Mouse (Mus musculus): Measurements from ENCODE around the gene Mrps35.

Gene Mrps35

GRCm38 (mm10) chr6:147030096-147030885, 12.3 kb upstream of the Mrps35 start:
- no peak for DNase-seq (ENCODE audit: low read depth)

GRCm38 (mm10) chr6:147032303-147032925, 10.2 kb upstream of the Mrps35 start, which contains the start of gene Rep15:
Gene Rep15, plus strand, starts transcription at chr6:147032584.
- DNase-seq (ENCODE audit: low read depth), result no peak

- DNase-seq (ENCODE audit: low read depth), result no peak
Measured at GRCm38 (mm10) chr6:147043633-147044032, 1.1 kb downstream of the Mrps35 start.

GRCm38 (mm10) chr6:147049239-147049805, 6.8 kb downstream of the Mrps35 start:
- no peak for DNase-seq (ENCODE audit: low read depth)

GRCm38 (mm10) chr6:147051666-147052065, 9.1 kb downstream of the Mrps35 start:
- DNase-seq (ENCODE audit: low read depth), result no peak

- DNase-seq (ENCODE audit: low read depth), result no peak
Measured at GRCm38 (mm10) chr6:147052440-147052839, 9.9 kb downstream of the Mrps35 start.

- no peak for DNase-seq (ENCODE audit: low read depth)
Measured at GRCm38 (mm10) chr6:147053785-147054646, 11.5 kb downstream of the Mrps35 start.

GRCm38 (mm10) chr6:147055374-147055977, 12.9 kb downstream of the Mrps35 start:
- no peak for DNase-seq (ENCODE audit: low read depth)

- DNase-seq (ENCODE audit: low read depth), result no peak
Measured at GRCm38 (mm10) chr6:147059326-147059725, 16.8 kb downstream of the Mrps35 start.

GRCm38 (mm10) chr6:147061630-147062029, 19.1 kb downstream of the Mrps35 start:
- DNase-seq (ENCODE audit: low read depth), result no peak

GRCm38 (mm10) chr6:147062034-147062433, 19.5 kb downstream of the Mrps35 start:
- DNase-seq (ENCODE audit: low read depth), result no peak

- DNase-seq (ENCODE audit: low read depth), result no peak
Measured at GRCm38 (mm10) chr6:147062694-147063093, 20.1 kb downstream of the Mrps35 start.

- peak; percentile 17 for DNase-seq (ENCODE audit: low read depth)
Measured at GRCm38 (mm10) chr6:147064226-147064943, 21.8 kb downstream of the Mrps35 start.

- DNase-seq (ENCODE audit: low read depth), result no peak
Measured at GRCm38 (mm10) chr6:147064944-147065261, 22.3 kb downstream of the Mrps35 start.

- DNase-seq (ENCODE audit: low read depth), result no peak
Measured at GRCm38 (mm10) chr6:147075808-147076387, 33.3 kb downstream of the Mrps35 start.

GRCm38 (mm10) chr6:147076878-147077277, 34.3 kb downstream of the Mrps35 start:
- DNase-seq (ENCODE audit: low read depth), result no peak

- DNase-seq (ENCODE audit: low read depth), result no peak
Measured at GRCm38 (mm10) chr6:147079919-147080318, 37.4 kb downstream of the Mrps35 start.

GRCm38 (mm10) chr6:147085398-147086040, 43.0 kb downstream of the Mrps35 start:
- no peak for DNase-seq (ENCODE audit: low read depth)

GRCm38 (mm10) chr6:147086594-147087225, 44.1 kb downstream of the Mrps35 start, which contains the start of gene Mansc4:
Gene Mansc4, minus strand, starts transcription at chr6:147087032.
- no peak for DNase-seq (ENCODE audit: low read depth)

GRCm38 (mm10) chr6:147087736-147088135, 45.2 kb downstream of the Mrps35 start:
- DNase-seq (ENCODE audit: low read depth), result no peak

All from fibroblast of lung, adult 2 months (primary cell).